Mouse (Mus musculus) small intestine, adult 2 months (tissue): Measurements from ENCODE around the gene Mypop. TPM values are rescaled to one million over a fixed set of nuclear protein-coding genes. Genes with fewer than 3 reads are reported as not detected.

Source experiments
- H3K27ac ChIP-seq: fragments of 200-500 bp; 2 replicates; pipeline ENCODE4 v1.5.1; 2012; ENCODE audit warnings: low read depth, low read length, control low read depth, inconsistent platforms; ENCODE audit not compliant: insufficient read depth
- H3K27me3 ChIP-seq: fragments of 200-500 bp; 2 replicates; pipeline ENCODE4 v1.6.1; 2012; ENCODE audit warnings: mild to moderate bottlenecking, moderate library complexity, low read length, inconsistent platforms; ENCODE audit not compliant: control insufficient read depth, insufficient read depth
- H3K36me3 ChIP-seq: fragments of 200-500 bp; 2 replicates; pipeline ENCODE4 v1.6.1; 2012; ENCODE audit warnings: mild to moderate bottlenecking, low read length, control low read depth, inconsistent platforms; ENCODE audit not compliant: control insufficient read depth, insufficient read depth
- H3K4me1 ChIP-seq: fragments of 200-500 bp; 2 replicates; pipeline ENCODE4 v1.6.1; 2012; ENCODE audit warnings: low read length, inconsistent platforms, mixed read lengths; ENCODE audit not compliant: control insufficient read depth, insufficient read depth, insufficient read length
- H3K4me3 ChIP-seq: fragments of 200-500 bp; 2 replicates; pipeline ENCODE4 v1.5.1; 2012; ENCODE audit warnings: low read depth, mild to moderate bottlenecking, control low read depth, inconsistent platforms, low read length, moderate library complexity
- CTCF ChIP-seq: fragments of 200-500 bp; IDR thresholded peaks from 2 replicates; pipeline ENCODE4 v1.5.1; 2012; ENCODE audit warnings: low read depth, mild to moderate bottlenecking, control low read depth, inconsistent platforms, low read length, moderate library complexity, mixed read lengths; ENCODE audit not compliant: insufficient replicate concordance, insufficient read length; ENCODE audit errors: extremely low read depth
- POLR2A ChIP-seq: fragments of 200-500 bp; IDR thresholded peaks from 2 replicates; pipeline ENCODE4 v1.6.1; 2012; ENCODE audit warnings: low read depth, mild to moderate bottlenecking, control low read depth, inconsistent platforms, low read length, moderate library complexity
- WGBS: fragments of 180-500 bp; shearing (Covaris S2); methylation state at CpG from one replicate; pipeline ENCODE4 v1.1.7; 2018; 5-methylcytosine and 5-hydroxymethylcytosine counted together
- polyA plus RNA-seq: library from polyadenylated mRNA; depleted of rRNA; stranded (reverse); fragments of >200 nt; gene quantifications from 2 replicates; pipeline ENCODE4 v1.2.3, GENCODE M21; 2012

Gene Mypop
- polyA plus RNA-seq, 1 experiment: 2.3 TPM

- 6% methylated on average over 4 of the region's 4 CpGs for WGBS
- TF ChIP-seq CTCF: no peak
- TF ChIP-seq POLR2A: no peak
- H3K27me3 ChIP-seq: no peaks in the 10 kb centered on the region
- peaks cover 7% of the 10 kb centered on the region; the same call in 1 of the 2 replicates for H3K36me3 ChIP-seq
- 0 out of 2 replicates have a peak overlapping the region, but pooled peaks have one; percentile 50 for H3K27ac ChIP-seq
- peaks cover 30% of the 10 kb centered on the region for H3K4me1 ChIP-seq
- H3K4me3 ChIP-seq: peak overlapping the region; percentile 69; the same call in 1 of the 2 replicates
These were observed 11.1 kb downstream of the Mypop start for GRCm38 (mm10) chr7:19002115-19002514.

GRCm38 (mm10) chr7:19002848-19003498 is 11.9 kb downstream of the Mypop start:
- Histone ChIP-seq H3K27me3 (no peaks in the 10 kb centered on the region), H3K36me3 (peaks cover 7% of the 10 kb centered on the region; the same call in 1 of the 2 replicates), H3K4me1 (peaks cover 30% of the 10 kb centered on the region), H3K4me3 (peak overlapping the region; percentile 69), H3K27ac (peak overlapping the region; percentile 68)
- WGBS: 1% methylated on average over 17 of the region's 17 CpGs
- no peak for TF ChIP-seq CTCF
- peak; percentile 31; the same call in 1 of the 2 replicates for TF ChIP-seq POLR2A

GRCm38 (mm10) chr7:19003902-19004630 is 13.0 kb downstream of the Mypop start, which contains the start of gene Irf2bp1:
Gene Irf2bp1 (plus strand): TSS chr7:19004044.
- peaks cover 30% of the 10 kb centered on the region for H3K4me1 ChIP-seq
- TF ChIP-seq POLR2A: peak; percentile 90
- TF ChIP-seq CTCF: no peak
- peak within 1 kb of the TSS; percentile 97 for H3K4me3 ChIP-seq
- H3K27ac ChIP-seq: peak within 1 kb of the TSS; percentile 95
- peaks cover 7% of the 10 kb centered on the region; the same call in 1 of the 2 replicates for H3K36me3 ChIP-seq
- WGBS: under 1% methylated on average over 90 of the region's 90 CpGs
- no peaks in the 10 kb centered on the region for H3K27me3 ChIP-seq

GRCm38 (mm10) chr7:19004631-19005079 is 13.6 kb downstream of the Mypop start:
- Histone ChIP-seq H3K4me3 (peak overlapping the region; percentile 97), H3K36me3 (peaks cover 7% of the 10 kb centered on the region; the same call in 1 of the 2 replicates), H3K4me1 (peaks cover 30% of the 10 kb centered on the region), H3K27me3 (no peaks in the 10 kb centered on the region), H3K27ac (peak overlapping the region; percentile 6; the same call in 1 of the 2 replicates)
- 3% methylated on average over 34 of the region's 34 CpGs for WGBS
- TF ChIP-seq CTCF: no peak
- TF ChIP-seq POLR2A: no peak

GRCm38 (mm10) chr7:19005417-19006121 is 14.5 kb downstream of the Mypop start:
- Histone ChIP-seq H3K27me3 (no peaks in the 10 kb centered on the region), H3K36me3 (peaks cover 7% of the 10 kb centered on the region; the same call in 1 of the 2 replicates), H3K27ac (no peak overlapping the region), H3K4me1 (peaks cover 32% of the 10 kb centered on the region), H3K4me3 (peak overlapping the region; percentile 97)
- 30% methylated on average over 34 of the region's 34 CpGs for WGBS
- no peak for TF ChIP-seq CTCF
- TF ChIP-seq POLR2A: no peak

GRCm38 (mm10) chr7:19006476-19006875 is 15.4 kb downstream of the Mypop start:
- WGBS: 3% methylated on average over 12 of the region's 12 CpGs
- TF ChIP-seq CTCF: peak; percentile 99; the same call in 1 of the 2 replicates
- TF ChIP-seq POLR2A: no peak
- Histone ChIP-seq H3K27ac (0 out of 2 replicates have a peak overlapping the region, but pooled peaks have one; percentile 36), H3K4me1 (peaks cover 31% of the 10 kb centered on the region), H3K27me3 (no peaks in the 10 kb centered on the region), H3K36me3 (peaks cover 7% of the 10 kb centered on the region; the same call in 1 of the 2 replicates), H3K4me3 (no peak overlapping the region)
